Mouse (Mus musculus): ENCODE measurements at regions not wholly inside any gene's neighbourhood (a gene's known extent, or its start where the extent isn't known, plus 50 kb on each side); places are given as distances from the start of the nearest gene placed in this dataset.

DNA sequence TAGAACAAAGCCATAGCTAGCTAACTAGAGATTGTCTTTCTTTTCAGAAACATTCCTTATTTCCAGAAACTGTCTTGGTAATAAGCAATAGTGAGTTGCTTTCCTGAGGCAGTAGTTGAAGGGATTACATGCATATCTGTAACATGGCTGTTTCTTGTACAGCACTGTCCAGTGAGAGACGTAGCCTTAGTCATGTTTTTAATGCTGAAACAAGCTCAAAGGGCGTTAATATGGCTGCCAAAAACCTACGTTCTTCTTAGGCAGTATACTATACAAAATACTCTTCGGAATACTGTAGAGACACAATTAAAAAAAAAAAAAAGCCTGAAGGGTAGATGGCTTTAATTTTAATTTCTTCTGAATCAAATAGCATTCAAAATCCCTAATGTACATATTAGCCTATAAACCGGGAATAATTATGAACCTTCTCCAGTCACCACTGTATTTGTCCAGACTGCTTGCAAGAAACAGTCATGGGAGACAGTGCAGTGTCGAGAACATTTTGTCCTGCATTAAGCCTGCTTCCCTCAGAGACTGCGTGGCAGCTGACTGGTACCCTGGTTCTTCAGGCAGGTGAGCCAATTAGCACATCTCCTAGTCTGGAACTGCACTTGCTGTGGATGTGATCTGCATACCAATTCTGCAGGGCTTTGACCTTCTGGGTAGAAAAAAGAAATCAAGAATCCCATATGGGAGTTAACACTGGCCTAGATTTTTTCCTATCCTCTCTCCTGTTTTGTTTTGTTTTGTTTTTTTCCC is 854.7 kb upstream of the Stxbp6 start:
- no peak for DNase-seq (ENCODE audit: low spot score in 2 of 2)
